Mouse (Mus musculus) myocyte (in vitro differentiated cells): ENCODE results near the gene Borcs6. TPM values are rescaled to one million over a fixed set of nuclear protein-coding genes. Genes with fewer than 3 reads are reported as not detected.

ENCODE experiments used
- H3K27me3 ChIP-seq: one replicate; pipeline ENCODE4 v1.6.1; 2011; ENCODE audit not compliant: control insufficient read depth, insufficient read depth, insufficient read length
- H3K36me3 ChIP-seq: one replicate; pipeline ENCODE4 v1.6.1; 2011; ENCODE audit not compliant: control insufficient read depth, insufficient read depth
- H3K4me2 ChIP-seq: one replicate; pipeline ENCODE4 v1.6.1; 2011; ENCODE audit warnings: low read depth, control low read depth
- H3K4me3 ChIP-seq: one replicate; pipeline ENCODE4 v1.5.1; 2011; ENCODE audit warnings: mild to moderate bottlenecking, control low read depth, moderate library complexity
- H3K79me2 ChIP-seq: one replicate; pipeline ENCODE4 v1.6.1; 2011; ENCODE audit not compliant: control insufficient read depth, insufficient read depth
- H3ac ChIP-seq: one replicate; pipeline ENCODE4 v1.6.1; 2011; ENCODE audit not compliant: control insufficient read depth, insufficient read length
- CEBPB ChIP-seq: IDR thresholded peaks from 2 replicates; pipeline ENCODE4 v1.6.1; 2011; ENCODE audit warnings: mild to moderate bottlenecking, moderate library complexity; ENCODE audit not compliant: poor library complexity, insufficient read depth, severe bottlenecking
- E2F4 ChIP-seq: IDR thresholded peaks from one replicate; pipeline ENCODE4 v1.6.1; 2011; ENCODE audit warnings: mild to moderate bottlenecking, control low read depth, moderate library complexity; ENCODE audit not compliant: insufficient read depth
- MAX ChIP-seq: IDR thresholded peaks from one replicate; pipeline ENCODE4 v1.6.1; 2011; ENCODE audit warnings: low read depth, mild to moderate bottlenecking, control low read depth
- MYOD1 ChIP-seq, 3 experiments: IDR thresholded peaks; one replicate each; pipeline ENCODE4 v1.6.1; 2011; ENCODE audit warnings: control low read depth in 2 of 3, low read depth in 2 of 3, mild to moderate bottlenecking in 2 of 3, moderate library complexity in 1 of 3; ENCODE audit not compliant: insufficient read length in 2 of 3, control insufficient read depth in 1 of 3
- MYOG ChIP-seq, 3 experiments: IDR thresholded peaks; one replicate each; pipeline ENCODE4 v1.6.1; 2011; ENCODE audit warnings: control low read depth in 2 of 3, low read depth in 2 of 3, mild to moderate bottlenecking in 2 of 3; ENCODE audit not compliant: insufficient read length in 2 of 3, control insufficient read depth in 1 of 3, insufficient read depth in 1 of 3
- POLR2A ChIP-seq: IDR thresholded peaks from one replicate; pipeline ENCODE4 v1.6.1; 2011; ENCODE audit warnings: low read depth, mild to moderate bottlenecking, control low read depth, moderate library complexity; ENCODE audit not compliant: insufficient read length
- POLR2AphosphoS2 ChIP-seq: IDR thresholded peaks from one replicate; pipeline ENCODE4 v1.6.1; 2011; ENCODE audit warnings: low read depth, control low read depth; ENCODE audit not compliant: insufficient read length
- REST ChIP-seq: IDR thresholded peaks from one replicate; pipeline ENCODE4 v1.6.1; 2011; ENCODE audit warnings: mild to moderate bottlenecking, control low read depth, moderate library complexity; ENCODE audit not compliant: insufficient read depth, insufficient read length
- SRF ChIP-seq: IDR thresholded peaks from one replicate; pipeline ENCODE4 v1.6.1; 2011; ENCODE audit warnings: low read depth; ENCODE audit not compliant: control insufficient read depth, insufficient read length
- TCF12 ChIP-seq: IDR thresholded peaks from one replicate; pipeline ENCODE4 v1.6.1; 2011; ENCODE audit warnings: mild to moderate bottlenecking, control low read depth; ENCODE audit not compliant: poor library complexity, insufficient read depth, severe bottlenecking
- TCF3 ChIP-seq: IDR thresholded peaks from one replicate; pipeline ENCODE4 v1.6.1; 2011; ENCODE audit warnings: low read depth, control low read depth; ENCODE audit not compliant: insufficient read length
- USF1 ChIP-seq: IDR thresholded peaks from one replicate; pipeline ENCODE4 v1.6.1; 2011; ENCODE audit warnings: low read depth, mild to moderate bottlenecking, control low read depth, moderate library complexity
- polyA plus RNA-seq: library from polyadenylated mRNA; unstranded; fragments of >200 nt; fragmentation: generic; extraction: Trizol; gene quantifications from one replicate; pipeline ENCODE4 v1.2.1, GENCODE M21; 2012; ENCODE audit warnings: missing spikeins

The Borcs6 gene
- polyA plus RNA-seq, 1 experiment, result 27.2 TPM

- Histone ChIP-seq H3ac (no peak overlapping the region), H3K4me3 (peak overlapping the region; percentile 36), H3K79me2 (peaks cover 10% of the 10 kb centered on the region), H3K27me3 (no peaks in the 10 kb centered on the region), H3K36me3 (peaks cover 6% of the 10 kb centered on the region), H3K4me2 (peak overlapping the region; percentile 90)
- TF ChIP-seq POLR2A, result no peak
- TF ChIP-seq SRF, result no peak
- TF ChIP-seq MAX, result no peak
- TF ChIP-seq POLR2AphosphoS2, result no peak
- TF ChIP-seq MYOG (IDR thresholded peaks at IDR 0.05; ENCODE audit: control insufficient read depth in 1 of 3, insufficient read depth in 1 of 3, insufficient read length in 2 of 3, low read depth in 2 of 3), result no peak
- TF ChIP-seq MYOD1 (IDR thresholded peaks at IDR 0.05; ENCODE audit: control insufficient read depth in 1 of 3, insufficient read length in 2 of 3, low read depth in 2 of 3), result no peak
- no peak for TF ChIP-seq USF1
- TF ChIP-seq TCF12, result no peak
- TF ChIP-seq TCF3, result no peak
- TF ChIP-seq CEBPB, result no peak
- TF ChIP-seq REST, result no peak
- TF ChIP-seq E2F4, result no peak
Observed at GRCm38 (mm10) chr11:69096360-69096986, 37.0 kb downstream of the Borcs6 start.

- TF ChIP-seq SRF (peak; percentile 46), REST (no peak), TCF3 (peak; percentile 69), TCF12 (no peak), POLR2AphosphoS2 (peak; percentile 59), MAX (no peak), USF1 (peak; percentile 98), MYOD1 (IDR thresholded peaks at IDR 0.05; ENCODE audit: control insufficient read depth in 1 of 3, insufficient read length in 2 of 3, low read depth in 2 of 3) (peak in 2 of 3 experiments; percentile 87 to 95), POLR2A (peak; percentile 68), E2F4 (no peak), CEBPB (no peak), MYOG (IDR thresholded peaks at IDR 0.05; ENCODE audit: control insufficient read depth in 1 of 3, insufficient read depth in 1 of 3, insufficient read length in 2 of 3, low read depth in 2 of 3) (peak; percentile 43 to 94 (median 82))
- no peak overlapping the region for H3ac ChIP-seq
- no peaks in the 10 kb centered on the region for H3K27me3 ChIP-seq
- peak overlapping the region; percentile 36 for H3K4me3 ChIP-seq
- peaks cover 10% of the 10 kb centered on the region for H3K79me2 ChIP-seq
- peak overlapping the region; percentile 99 for H3K4me2 ChIP-seq
- H3K36me3 ChIP-seq, result peaks cover 8% of the 10 kb centered on the region
Observed at GRCm38 (mm10) chr11:69096987-69097900, 37.7 kb downstream of the Borcs6 start.

- TF ChIP-seq MYOD1 (IDR thresholded peaks at IDR 0.05; ENCODE audit: control insufficient read depth in 1 of 3, insufficient read length in 2 of 3, low read depth in 2 of 3) (no peak), E2F4 (no peak), SRF (no peak), TCF12 (no peak), USF1 (no peak), POLR2AphosphoS2 (no peak), REST (no peak), MYOG (IDR thresholded peaks at IDR 0.05; ENCODE audit: control insufficient read depth in 1 of 3, insufficient read depth in 1 of 3, insufficient read length in 2 of 3, low read depth in 2 of 3) (no peak), CEBPB (no peak), TCF3 (no peak), MAX (no peak)
- Histone ChIP-seq H3K27me3 (no peaks in the 10 kb centered on the region), H3ac (no peak overlapping the region), H3K4me2 (peak overlapping the region; percentile 99), H3K79me2 (peaks cover 10% of the 10 kb centered on the region), H3K36me3 (peaks cover 14% of the 10 kb centered on the region), H3K4me3 (peak overlapping the region; percentile 40)
Observed at GRCm38 (mm10) chr11:69098039-69098761, 38.7 kb downstream of the Borcs6 start.

GRCm38 (mm10) chr11:69098762-69099091 is 39.2 kb downstream of the Borcs6 start:
- H3K79me2 ChIP-seq, result peaks cover 10% of the 10 kb centered on the region
- H3ac ChIP-seq, result peak overlapping the region; percentile 5
- H3K36me3 ChIP-seq, result peaks cover 19% of the 10 kb centered on the region
- TF ChIP-seq REST, result no peak
- TF ChIP-seq MYOG (IDR thresholded peaks at IDR 0.05; ENCODE audit: control insufficient read depth in 1 of 3, insufficient read depth in 1 of 3, insufficient read length in 2 of 3, low read depth in 2 of 3), result peak in 1 of 3 experiments; percentile 42
- no peak for TF ChIP-seq TCF12
- TF ChIP-seq POLR2A, result peak; percentile 65
- peak; percentile 88 for TF ChIP-seq MAX
- no peak for TF ChIP-seq E2F4
- TF ChIP-seq CEBPB, result peak; percentile 86
- peak; percentile 51 for TF ChIP-seq POLR2AphosphoS2
- peak; percentile 49 for TF ChIP-seq USF1
- H3K4me3 ChIP-seq, result peak overlapping the region; percentile 40
- H3K4me2 ChIP-seq, result peak overlapping the region; percentile 99
- H3K27me3 ChIP-seq, result no peaks in the 10 kb centered on the region
